Mouse (Mus musculus) NIH3T3 (cell line): ENCODE measurements around the gene Kcnd3.
A peak's percentile ranks its signal among the peaks of the same experiment; 100 is the strongest.

Experiments
- DNase-seq: peaks from one replicate; pipeline ENCODE4 v3.0.0-alpha.2; 2012; ENCODE audit warnings: low read depth

The Kcnd3 gene

GRCm38 (mm10) chr3:105451627-105452555, at the start of gene Kcnd3:
Kcnd3 (plus strand) TSS chr3:105452330.
- no peak for DNase-seq

GRCm38 (mm10) chr3:105402676-105403075, 49.5 kb upstream of the Kcnd3 start:
- no peak for DNase-seq

GRCm38 (mm10) chr3:105403410-105404076, 48.6 kb upstream of the Kcnd3 start:
- peak; percentile 73 for DNase-seq

GRCm38 (mm10) chr3:105404077-105404446, 48.1 kb upstream of the Kcnd3 start:
- peak; percentile 75 for DNase-seq

GRCm38 (mm10) chr3:105405516-105405915, 46.6 kb upstream of the Kcnd3 start:
- no peak for DNase-seq

GRCm38 (mm10) chr3:105406036-105406435, 46.1 kb upstream of the Kcnd3 start:
- DNase-seq, result no peak

GRCm38 (mm10) chr3:105408211-105408610, 43.9 kb upstream of the Kcnd3 start:
- no peak for DNase-seq

GRCm38 (mm10) chr3:105410810-105411209, 41.3 kb upstream of the Kcnd3 start:
- DNase-seq, result no peak

GRCm38 (mm10) chr3:105411776-105412175, 40.4 kb upstream of the Kcnd3 start:
- DNase-seq, result no peak

GRCm38 (mm10) chr3:105412229-105412628, 39.9 kb upstream of the Kcnd3 start:
- peak; percentile 17 for DNase-seq

GRCm38 (mm10) chr3:105412681-105413080, 39.4 kb upstream of the Kcnd3 start:
- DNase-seq, result no peak

- no peak for DNase-seq
Measured at GRCm38 (mm10) chr3:105418441-105418840, 33.7 kb upstream of the Kcnd3 start.

- DNase-seq, result no peak
Measured at GRCm38 (mm10) chr3:105422391-105422790, 29.7 kb upstream of the Kcnd3 start.

- no peak for DNase-seq
Measured at GRCm38 (mm10) chr3:105423427-105423826, 28.7 kb upstream of the Kcnd3 start.

GRCm38 (mm10) chr3:105428586-105428985, 23.5 kb upstream of the Kcnd3 start:
- DNase-seq, result no peak

GRCm38 (mm10) chr3:105436383-105436782, 15.7 kb upstream of the Kcnd3 start:
- DNase-seq, result no peak

- no peak for DNase-seq
Measured at GRCm38 (mm10) chr3:105436971-105437370, 15.2 kb upstream of the Kcnd3 start.

- DNase-seq, result no peak
Measured at GRCm38 (mm10) chr3:105440873-105441495, 11.1 kb upstream of the Kcnd3 start.

- DNase-seq, result no peak
Measured at GRCm38 (mm10) chr3:105450641-105451470, 1.3 kb upstream of the Kcnd3 start.

- no peak for DNase-seq
Measured at GRCm38 (mm10) chr3:105452556-105453213, 555 bp downstream of the Kcnd3 start.

GRCm38 (mm10) chr3:105453214-105453950, 1.3 kb downstream of the Kcnd3 start:
- DNase-seq, result no peak
